Mouse (Mus musculus): ENCODE measurements around the gene Tspyl4.

DNA sequence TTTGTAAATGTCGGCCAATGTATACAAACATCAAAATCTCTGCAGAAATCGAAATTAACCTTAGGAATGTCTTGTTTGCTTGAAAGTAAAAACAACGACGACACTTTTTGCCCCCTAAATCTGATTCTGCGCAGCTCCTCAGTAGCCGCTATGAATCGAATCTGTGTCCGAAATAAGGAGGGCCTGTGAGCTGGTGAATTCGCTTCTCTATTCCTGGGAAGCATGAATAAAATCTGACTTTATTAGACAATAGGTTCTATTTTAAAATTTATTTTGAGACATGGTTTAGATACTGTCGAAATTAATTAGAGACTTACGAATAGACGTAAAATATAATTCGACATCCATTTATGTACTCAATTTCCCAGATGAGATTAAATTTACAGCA, 337 bp upstream of the Tspyl4 start:
- no peak for TF ChIP-seq POLR2A (IDR thresholded peaks at IDR 0.05; ENCODE audit: control insufficient read depth, low read depth, low read length)
- TF ChIP-seq CTCF (IDR thresholded peaks at IDR 0.05; ENCODE audit: control insufficient read depth, insufficient read depth, insufficient replicate concordance, low read depth, low read length): no peak
